Mouse (Mus musculus) left cerebral cortex, adult 18-20 months (tissue): ENCODE results near the gene Ghrhr. TPM values are rescaled to one million over a fixed set of nuclear protein-coding genes. Genes with fewer than 3 reads are reported as not detected.

Experiments used
- DNase-seq, 2 experiments: peaks; one replicate each; pipeline ENCODE4 v3.0.0; 2021 to 2022; ENCODE audit warnings: low spot score in 2 of 2, mixed read lengths in 1 of 2
- total RNA-seq, 2 experiments: library from RNA; stranded (reverse); gene quantifications; 2 replicates each; pipeline ENCODE4 v1.2.3; 2021

The Ghrhr gene
- total RNA-seq, 2 experiments from 2014 or later, result not detected

DNA sequence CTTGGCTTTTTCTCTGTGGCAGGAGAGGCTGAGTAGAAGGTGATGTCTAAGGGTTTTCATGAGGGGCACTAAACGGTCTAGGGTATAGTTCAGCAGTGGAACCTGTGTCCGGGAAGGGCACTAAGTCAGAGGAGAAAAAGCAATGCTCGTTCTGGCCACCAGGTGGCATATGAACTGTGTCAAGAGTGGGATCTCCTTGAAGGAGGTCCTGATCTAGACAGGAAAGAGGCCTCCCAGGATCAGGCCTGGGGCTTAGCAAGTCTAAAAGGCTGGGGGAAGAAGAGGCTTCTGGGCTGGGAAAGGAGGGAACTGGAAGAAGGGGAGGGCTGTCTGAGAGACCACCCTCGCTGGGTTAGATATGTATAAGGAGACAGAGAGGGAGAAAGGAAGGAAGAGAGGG is 16.4 kb downstream of the Ghrhr start:
- DNase-seq, result peak; percentile 76 to 89

DNA sequence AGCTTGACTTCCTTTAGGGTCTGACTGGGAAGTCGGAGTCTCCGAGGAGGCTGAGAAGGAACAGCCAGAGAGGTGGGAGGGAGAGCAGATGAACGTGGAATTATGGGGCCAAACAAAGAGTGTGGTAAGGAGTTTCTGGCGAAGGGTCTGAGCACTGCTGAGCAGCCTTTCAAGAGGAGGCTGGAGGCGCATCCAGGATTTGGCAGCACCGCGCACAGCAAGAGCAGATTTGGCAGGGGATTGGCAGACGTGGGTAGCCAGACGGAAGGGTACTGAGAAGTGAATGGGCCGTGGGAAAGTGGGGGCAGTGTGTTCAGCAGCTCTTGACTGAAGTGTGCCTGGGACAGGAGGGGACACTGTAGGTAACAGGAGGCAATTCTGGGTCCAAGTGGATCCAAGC is 18.8 kb downstream of the Ghrhr start:
- DNase-seq, result peak; percentile 78 to 84

DNA sequence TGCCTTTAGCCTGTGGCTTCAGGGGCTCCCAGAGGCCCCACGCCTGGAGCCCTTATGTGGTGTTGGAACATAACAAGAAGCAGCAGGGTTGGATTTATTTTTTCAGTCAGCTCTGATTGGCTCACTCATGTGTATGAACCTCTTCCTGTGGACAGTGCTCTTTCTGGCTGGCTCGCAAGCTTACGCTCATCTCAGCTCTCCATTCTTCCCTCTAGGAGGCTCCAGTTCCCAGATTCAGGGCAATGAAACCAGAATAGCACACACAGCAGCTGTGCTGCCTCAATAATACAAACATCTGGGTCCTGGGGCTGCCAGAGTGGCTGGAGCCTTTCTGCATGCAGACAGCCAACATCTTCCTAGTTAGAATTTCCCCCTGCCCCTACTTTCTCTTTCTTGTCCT is 20.1 kb downstream of the Ghrhr start:
- DNase-seq, result peak; percentile 26 to 60

DNA sequence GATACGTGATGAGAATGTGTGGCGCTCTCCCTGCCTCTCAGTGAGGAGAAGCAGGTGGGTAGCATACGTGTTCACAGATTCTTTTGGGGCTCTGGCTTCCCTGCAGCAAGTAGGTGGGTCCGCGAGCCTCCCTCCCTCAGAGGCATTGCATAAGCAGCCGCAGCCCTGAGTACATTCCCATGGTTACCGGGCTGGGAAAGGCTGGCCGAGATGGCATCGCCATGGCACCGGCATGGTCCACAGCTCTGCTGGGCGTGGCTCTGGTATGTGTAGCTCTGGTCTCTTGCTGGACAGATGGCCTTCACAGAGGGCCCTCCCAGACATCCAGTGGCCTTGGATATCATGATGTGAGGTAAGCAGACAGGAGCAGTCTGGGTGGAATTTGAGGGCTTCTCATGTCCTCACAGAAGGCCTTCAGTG is 20.5 kb downstream of the Ghrhr start:
- peak; percentile 77 to 89 for DNase-seq

DNA sequence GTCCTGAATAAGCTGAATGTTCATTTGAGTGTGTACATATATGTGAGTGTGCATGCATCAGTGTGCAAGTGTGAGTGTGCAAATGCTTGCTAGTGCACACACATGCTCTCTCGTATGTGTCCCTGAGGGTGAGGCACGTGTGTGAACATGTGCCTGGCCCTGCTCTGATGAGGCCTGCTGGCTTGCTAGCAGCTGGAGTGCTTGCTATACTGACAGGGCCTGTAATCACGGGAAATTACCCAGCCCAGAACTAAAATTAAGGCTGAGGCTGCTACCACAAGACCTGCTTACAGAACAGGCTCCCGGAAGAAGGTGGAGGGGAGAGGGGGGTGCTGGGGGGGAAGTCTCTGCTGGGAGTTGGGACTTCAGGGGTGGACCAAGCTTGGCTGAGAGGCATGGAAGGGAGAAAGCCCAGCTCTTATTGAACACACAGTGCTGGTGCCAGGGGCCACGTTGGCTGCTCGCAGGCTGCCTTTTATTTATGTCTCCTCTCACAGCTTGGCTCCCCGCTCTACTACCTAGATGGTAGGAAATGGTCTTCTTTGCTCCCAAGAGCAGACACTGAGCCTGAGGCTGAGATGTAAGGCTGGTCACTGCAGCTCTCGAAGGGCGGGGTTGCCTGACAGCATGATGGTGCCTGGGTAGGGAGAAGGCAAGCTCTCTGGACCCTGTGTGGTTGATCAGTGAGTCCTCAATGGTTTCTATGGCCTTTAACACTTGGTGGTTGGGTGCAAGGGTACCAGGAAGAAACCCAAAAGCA is 23.0 kb downstream of the Ghrhr start:
- DNase-seq, result peak in 1 of 2 experiments; percentile 24

DNA sequence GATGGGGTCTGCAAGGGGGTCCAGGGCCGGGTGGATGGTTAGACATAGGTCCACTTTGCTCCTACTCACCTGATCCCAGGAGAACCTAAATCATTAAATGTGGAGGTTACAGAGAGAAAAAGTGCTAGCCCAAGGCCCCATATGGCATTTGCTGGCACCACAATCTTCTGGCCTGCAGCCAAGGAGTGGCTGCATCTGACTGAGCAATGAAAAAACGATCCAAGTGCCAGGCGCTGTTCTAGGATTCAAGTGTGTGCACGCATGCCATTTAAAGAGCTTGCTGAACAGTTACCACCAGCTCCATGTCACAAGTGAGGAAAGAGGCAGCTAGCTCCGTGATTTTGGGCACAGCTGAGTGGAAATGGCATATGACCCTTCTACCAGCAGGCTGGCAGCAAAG is 23.8 kb downstream of the Ghrhr start:
- peak; percentile 80 to 87 for DNase-seq

DNA sequence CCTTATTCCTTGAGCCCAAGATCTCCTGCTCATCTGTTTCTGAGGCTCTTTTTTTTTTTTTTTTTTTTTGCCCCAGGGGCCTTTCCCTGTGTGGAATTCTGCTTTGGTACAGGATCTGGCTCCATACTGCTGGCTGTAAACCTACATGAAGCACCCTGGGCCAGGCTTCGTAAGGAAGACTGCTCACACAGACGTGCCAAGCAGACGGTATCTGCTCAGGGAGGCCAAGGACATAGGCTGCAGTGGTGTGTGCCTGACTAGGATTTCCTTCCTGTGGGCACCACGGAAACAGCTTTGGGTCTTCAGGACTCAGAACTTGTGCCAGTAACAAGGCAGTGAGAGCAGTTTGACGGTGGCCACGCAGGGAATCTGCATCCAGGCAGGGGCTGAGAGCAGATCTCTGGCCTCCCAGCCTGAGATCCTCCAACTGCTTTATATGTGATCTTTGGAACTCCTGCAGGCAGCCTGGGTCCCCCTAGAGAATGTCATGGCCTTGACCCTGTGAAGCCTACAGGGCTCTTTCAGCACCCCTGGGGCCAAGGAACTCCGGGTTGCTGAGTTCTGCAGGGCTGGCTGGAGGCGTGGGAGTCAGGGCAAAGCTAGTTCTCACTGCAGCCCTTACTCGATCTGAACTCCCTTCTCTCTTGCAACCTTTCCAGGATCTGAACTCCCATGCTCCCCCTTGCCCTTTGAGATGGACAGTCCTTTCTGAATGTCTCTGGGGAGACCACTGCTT is 26.1 kb downstream of the Ghrhr start:
- DNase-seq, result no peak

DNA sequence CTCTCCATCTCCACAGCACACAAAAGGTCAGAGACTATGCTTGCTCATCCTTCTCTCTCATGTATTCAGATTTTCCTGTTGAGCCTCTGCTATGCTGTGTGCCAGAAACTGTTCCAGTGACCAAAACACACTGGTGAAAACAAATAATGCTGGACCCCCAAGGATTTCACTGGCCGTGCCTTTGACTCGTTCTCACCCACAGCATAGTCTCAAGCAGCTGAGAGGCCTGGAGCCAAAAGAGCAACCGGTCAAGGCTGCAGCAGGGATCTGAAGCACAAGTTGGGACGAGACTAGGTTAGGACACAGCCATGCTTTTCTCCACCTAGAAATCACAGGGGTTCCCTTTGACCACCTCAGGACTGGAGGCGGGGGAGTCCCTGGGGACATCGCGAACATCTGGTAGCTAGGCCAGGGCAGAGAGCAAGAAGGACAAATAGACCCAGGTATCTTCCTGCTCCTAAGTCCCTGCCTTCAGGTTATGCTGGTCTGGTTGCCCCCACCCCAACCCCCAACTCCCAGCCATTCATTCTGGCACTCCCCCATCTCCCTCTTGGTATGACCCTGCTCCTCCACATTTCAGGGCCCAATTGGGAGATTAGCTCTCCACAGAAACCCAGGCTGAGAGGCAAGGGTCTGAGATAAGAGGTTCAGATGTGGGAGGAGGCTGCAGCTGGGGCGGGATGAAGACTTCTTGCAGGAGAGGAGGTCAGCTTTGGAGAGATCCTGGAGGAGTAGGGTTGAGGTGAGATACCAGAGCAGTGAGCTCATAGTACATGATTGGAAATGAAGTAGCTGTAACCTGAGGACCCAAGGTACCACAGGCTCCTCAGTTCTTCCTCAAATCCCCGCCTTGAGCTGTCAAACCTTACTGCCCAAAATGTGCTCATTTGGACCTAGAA is 27.6 kb downstream of the Ghrhr start:
- no peak for DNase-seq

DNA sequence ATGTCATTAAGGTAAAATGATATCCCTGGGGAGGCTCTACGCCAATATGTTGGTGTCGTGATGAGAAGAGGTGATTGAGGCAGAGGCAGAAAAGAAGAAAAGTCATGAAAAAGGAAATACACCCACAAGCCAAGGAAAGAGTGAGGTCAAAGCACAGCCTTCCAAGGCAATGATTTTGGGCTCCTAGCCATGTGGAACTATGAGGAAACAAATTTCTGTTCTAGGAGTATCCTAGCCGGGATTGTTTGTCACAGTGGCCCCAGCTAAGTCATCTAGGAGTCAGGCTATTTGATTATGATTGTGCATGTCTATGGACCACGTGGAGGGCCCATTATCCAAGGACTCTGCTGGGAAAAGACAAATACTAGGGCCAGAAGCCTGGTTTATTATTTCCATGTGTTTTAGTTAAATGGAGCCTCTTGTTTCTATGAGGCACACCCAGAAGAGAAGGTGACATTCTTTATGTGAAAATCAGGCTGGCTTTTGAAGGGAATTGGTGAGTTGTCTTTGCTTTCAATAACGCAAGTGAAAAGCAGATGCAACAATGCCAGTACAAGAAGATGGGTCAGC is 28.4 kb downstream of the Ghrhr start:
- DNase-seq, result no peak

DNA sequence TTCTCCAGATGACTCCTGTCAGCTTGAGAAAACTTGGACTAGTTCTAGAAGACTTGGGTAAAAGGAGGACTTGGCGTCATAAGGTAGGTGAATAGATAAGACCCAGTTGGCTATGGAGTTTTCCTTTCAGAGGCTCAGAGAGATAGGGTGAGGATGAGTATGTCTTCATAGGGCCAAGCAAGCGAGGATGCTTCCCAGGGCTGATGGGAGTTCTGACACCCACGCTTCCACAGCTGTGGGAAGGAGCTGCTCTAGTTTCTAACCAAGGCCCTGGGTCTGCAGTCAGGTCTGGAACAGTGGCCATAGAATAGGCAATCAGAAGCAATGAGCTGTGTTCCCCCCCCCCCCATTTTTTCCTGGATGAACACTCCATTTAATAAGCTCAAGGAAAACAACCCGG is 31.2 kb downstream of the Ghrhr start:
- no peak for DNase-seq

DNA sequence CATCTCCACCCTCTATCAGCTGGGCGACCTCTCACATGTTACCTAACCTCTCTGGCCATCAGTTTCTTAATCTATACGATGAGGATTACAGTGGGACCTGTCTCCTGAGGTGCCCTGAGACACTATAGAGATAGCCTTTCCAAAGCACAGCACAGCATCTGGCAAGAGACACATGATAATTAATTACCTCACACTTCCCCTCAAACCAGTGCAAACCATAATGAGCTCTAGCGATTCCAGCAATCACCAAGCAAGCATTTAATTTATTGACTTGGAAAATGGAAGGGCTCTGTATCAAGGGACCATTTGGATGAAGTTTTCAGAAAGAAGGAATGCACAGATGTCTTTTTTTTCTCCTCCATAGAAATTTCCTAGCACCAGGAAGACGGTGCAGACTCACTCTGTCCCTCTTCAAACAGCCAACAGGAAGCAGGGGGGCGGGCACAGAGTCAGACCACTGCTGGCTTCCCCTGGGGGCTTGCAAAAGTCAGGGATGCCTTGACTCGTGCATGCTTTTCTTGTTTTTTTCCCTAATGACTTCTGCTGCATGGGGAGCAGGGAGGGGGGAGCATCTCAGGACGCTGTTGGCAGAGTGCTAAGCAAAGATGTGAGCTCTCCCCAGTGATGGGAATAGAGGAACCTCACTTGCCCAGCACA is 34.2 kb downstream of the Ghrhr start:
- DNase-seq, result no peak

DNA sequence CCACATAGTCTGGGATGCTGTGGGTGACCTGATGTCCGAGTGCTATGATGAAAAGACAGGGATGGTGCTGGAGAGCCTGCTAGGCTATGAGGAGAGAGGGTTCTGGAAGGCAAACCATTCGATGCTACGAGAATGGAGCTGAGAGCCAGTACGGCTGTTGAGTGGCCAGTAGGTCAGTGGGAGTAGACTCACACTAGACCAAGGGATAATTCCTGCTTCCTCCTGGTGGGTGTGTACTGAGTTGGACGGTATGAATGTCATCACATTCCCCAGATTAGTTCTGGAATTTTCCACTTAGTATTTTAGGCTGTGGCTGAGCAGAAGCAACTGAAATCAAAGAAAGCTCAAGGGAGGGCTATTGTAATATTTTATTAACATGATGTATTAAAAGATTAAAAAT is 34.9 kb downstream of the Ghrhr start:
- no peak for DNase-seq

DNA sequence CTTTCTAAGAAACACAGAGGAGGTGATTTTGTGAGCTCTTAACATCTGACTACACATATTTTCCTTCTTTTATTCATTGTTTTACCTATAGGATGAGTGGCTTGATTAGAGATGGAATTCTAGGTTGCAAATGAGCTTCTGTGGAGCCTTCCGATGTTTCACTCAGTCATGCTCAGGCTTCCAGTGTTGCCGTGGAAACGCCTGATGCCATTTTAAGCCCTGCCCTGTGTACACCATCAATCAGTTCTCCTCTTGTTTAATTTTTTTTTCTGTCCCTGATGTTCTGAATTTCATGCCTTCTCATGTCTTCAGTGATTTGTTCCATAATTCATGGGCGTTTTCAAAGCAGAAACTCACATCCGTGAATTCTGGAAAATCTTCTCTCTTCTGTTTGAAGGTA is 40.1 kb downstream of the Ghrhr start:
- DNase-seq, result no peak

DNA sequence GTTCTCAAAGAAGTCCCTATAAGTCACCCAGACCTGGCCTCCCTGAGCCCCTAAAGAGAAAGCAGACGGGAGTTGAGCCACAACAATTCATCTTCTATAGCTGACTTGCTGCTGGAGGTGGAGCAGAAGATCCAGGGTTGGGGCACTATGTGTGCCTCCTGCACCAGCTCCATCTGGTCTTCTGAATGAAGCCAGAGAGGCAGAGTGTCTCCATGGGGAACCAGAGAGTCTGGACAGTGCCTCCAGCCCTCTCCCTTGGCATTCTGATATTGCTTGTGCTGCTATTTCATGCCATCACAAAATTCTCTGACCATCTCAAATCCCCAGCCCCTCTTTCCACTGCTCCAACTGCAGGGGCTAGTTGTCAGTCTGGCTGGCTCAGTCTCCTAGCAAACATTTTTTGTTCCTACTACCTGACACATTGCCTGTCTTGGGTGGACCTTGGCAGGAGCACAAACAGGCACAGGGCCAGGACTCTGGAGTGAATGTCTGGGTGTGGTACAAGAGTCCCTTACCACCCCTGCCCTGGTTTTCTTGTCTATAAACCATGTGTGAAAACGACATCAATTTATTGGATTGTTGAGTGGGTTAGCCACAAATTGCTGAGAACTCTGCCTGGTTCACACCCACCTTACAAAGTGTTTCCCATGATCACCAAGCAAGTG is 42.8 kb downstream of the Ghrhr start:
- no peak for DNase-seq

DNA sequence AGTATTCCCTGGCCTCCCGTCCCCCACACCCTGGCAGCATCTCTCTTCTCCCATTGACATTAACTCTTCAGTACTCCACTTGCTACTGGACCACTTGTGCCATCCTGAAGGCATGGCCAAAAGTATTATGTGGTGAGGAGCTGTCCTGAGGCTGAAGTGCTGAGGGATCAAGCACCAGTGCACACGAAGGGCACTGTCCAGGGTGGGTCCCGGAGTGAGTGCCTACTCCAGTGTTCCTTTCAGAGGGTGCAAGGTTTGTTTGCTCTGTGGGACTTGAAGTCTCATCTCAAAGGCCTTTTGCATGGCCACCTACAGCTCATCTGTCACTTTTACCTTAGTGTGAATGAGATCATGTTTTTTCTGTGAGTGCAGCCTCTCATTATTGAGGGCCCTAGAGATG is 44.3 kb downstream of the Ghrhr start:
- DNase-seq, result no peak

DNA sequence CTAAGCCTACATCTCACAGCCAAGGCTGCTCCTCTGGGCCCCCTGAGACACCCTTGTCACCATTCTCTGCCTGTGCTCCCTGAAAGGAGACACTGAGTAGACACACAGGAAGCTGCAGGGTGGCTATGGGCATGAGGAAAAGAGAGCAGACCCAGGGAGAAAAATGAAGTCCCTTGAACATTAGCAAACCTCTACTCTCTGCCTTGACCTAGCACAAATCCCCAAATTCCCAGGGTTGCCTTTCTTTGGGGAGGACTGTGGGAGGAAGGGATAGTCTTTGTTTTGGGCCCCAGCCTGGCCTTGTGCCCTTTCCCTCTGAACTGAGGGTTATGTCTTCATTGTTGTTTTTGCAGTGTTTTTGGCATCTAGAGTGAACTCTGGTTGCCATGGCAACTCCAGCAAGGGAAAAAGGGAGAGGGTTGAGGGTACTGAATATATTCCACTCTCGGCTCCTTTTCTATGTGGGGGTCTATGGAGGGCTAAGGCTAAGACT is 44.8 kb downstream of the Ghrhr start:
- DNase-seq, result no peak

DNA sequence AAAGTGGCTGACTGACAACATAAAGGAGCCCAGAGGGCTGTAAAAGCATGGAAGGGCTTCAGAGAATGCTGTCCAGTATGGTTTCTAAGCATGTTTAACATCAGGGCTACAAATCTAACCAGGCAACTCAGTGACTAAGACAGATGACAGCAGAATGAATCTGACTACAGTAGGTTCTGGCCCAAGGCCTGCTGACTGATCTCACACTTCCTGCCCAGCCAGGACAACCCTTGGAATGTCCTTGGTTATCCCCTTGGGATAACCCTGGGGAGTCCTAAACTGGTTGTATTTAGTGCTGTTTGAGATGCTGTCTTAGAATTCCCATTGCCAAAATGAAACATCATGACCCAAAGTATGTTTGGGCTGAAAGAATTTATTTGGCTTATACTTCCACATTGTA is 56.0 kb downstream of the Ghrhr start:
- DNase-seq, result no peak

DNA sequence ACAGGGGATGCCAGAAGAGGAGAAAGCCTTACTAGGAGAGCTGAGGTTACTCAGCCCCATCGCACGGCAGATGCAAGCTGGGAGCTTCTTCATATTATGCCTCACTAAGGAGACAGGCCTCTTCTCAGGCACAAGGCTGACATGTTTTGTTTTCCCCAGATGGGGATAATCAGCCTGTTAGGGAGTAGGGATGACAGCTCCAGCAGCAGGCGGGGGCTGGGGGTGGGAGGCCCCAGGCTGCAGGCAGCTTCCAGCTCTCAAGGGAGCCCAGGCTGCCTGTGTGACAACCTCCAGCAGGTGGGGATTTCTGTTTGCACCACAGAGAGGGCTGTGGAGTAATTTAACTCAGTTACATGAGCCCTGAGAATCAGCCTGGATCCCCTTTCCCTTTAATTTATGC is 58.3 kb downstream of the Ghrhr start:
- DNase-seq, result peak in 1 of 2 experiments; percentile 55

DNA sequence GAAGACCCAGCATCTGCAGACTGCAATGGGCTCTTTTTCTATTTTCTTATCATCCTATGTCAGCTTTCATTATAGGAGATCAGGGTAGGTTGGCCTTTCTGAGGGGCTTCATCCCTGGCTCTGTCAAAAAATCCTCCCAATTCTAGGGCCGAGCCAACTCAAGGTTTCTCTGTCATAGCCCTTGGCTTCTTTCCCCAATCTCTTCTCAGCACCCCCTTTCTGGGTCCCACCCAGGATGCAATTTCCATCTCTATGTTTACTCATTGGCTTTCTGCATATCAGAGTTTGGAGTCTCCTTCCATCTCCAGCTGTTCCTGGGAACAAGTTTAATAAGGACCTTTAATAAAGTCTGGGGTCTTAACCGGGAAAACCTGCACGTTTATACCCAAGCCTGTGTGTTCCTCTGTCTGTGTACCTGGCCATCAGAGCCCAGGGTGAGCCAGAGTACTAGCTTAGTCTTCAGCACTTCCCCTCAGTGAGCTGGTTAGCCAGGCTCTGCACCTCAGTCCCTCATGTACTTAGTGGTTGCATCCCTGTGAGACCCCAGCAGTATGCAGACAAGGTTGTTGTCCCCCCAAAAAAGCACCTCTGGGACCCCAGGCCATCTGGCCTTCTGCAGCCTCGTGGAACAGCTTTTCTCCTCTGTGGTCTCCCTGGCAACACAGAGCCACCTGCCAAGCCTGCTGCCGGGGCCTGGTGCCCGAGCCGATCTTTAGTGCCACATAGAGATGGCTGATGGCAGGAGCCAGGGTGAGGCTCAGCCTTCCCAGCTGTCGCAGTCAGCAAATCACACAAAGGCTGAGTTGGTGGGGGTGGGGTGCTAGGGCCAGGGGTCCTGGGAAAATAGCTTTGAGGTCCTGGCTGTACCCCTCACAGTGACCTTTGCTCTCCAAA is 59.4 kb downstream of the Ghrhr start:
- DNase-seq, result no peak
